Mouse (Mus musculus): ENCODE measurements around the gene Gh. TPM values are rescaled to one million over a fixed set of nuclear protein-coding genes. Genes with fewer than 3 reads are reported as not detected.

Gh gene
- polyA plus RNA-seq, 1 experiment: not detected

- TF ChIP-seq POLR2A (IDR thresholded peaks at IDR 0.05; ENCODE audit: insufficient read depth, low read length): no peak
- no peak for TF ChIP-seq EP300 (IDR thresholded peaks at IDR 0.05; ENCODE audit: insufficient read depth, low read depth, low read length)
- TF ChIP-seq CTCF (IDR thresholded peaks at IDR 0.05; ENCODE audit: low read depth, low read length): no peak
- no peaks in the 10 kb centered on the region for H3K36me3 ChIP-seq (ENCODE audit: control insufficient read depth, insufficient read depth, low read length, poor library complexity, severe bottlenecking)
- H3K9ac ChIP-seq (ENCODE audit: low read depth, poor library complexity, severe bottlenecking): no peak overlapping the region
- H3K4me1 ChIP-seq (ENCODE audit: control insufficient read depth, insufficient read depth, low read length): no peaks in the 10 kb centered on the region
- no peaks in the 10 kb centered on the region for H3K9me3 ChIP-seq (replicated peaks; ENCODE audit: control insufficient read depth, insufficient read depth, low read length, poor library complexity, severe bottlenecking)
- no peak overlapping the region for H3K27ac ChIP-seq (ENCODE audit: insufficient read depth, low read length)
- H3K4me3 ChIP-seq (ENCODE audit: low read depth, low read length): no peak overlapping the region
- H3K27me3 ChIP-seq (ENCODE audit: control insufficient read depth, insufficient read depth, low read length, poor library complexity, severe bottlenecking): no peaks in the 10 kb centered on the region
Observed at GRCm38 (mm10) chr11:106306758-106307157, 5.1 kb upstream of the Gh start.

GRCm38 (mm10) chr11:106306065-106306385 lies 4.4 kb upstream of the Gh start:
- Histone ChIP-seq H3K4me1 (ENCODE audit: control insufficient read depth, insufficient read depth, low read length) (no peaks in the 10 kb centered on the region), H3K9ac (ENCODE audit: low read depth, poor library complexity, severe bottlenecking) (no peak overlapping the region), H3K9me3 (replicated peaks; ENCODE audit: control insufficient read depth, insufficient read depth, low read length, poor library complexity, severe bottlenecking) (no peaks in the 10 kb centered on the region), H3K27ac (ENCODE audit: insufficient read depth, low read length) (no peak overlapping the region), H3K36me3 (ENCODE audit: control insufficient read depth, insufficient read depth, low read length, poor library complexity, severe bottlenecking) (no peaks in the 10 kb centered on the region), H3K4me3 (ENCODE audit: low read depth, low read length) (no peak overlapping the region), H3K27me3 (ENCODE audit: control insufficient read depth, insufficient read depth, low read length, poor library complexity, severe bottlenecking) (no peaks in the 10 kb centered on the region)
- TF ChIP-seq CTCF (IDR thresholded peaks at IDR 0.05; ENCODE audit: low read depth, low read length) (no peak), POLR2A (IDR thresholded peaks at IDR 0.05; ENCODE audit: insufficient read depth, low read length) (no peak), EP300 (IDR thresholded peaks at IDR 0.05; ENCODE audit: insufficient read depth, low read depth, low read length) (no peak)

GRCm38 (mm10) chr11:106305348-106306064 lies 3.8 kb upstream of the Gh start:
- Histone ChIP-seq H3K36me3 (ENCODE audit: control insufficient read depth, insufficient read depth, low read length, poor library complexity, severe bottlenecking) (no peaks in the 10 kb centered on the region), H3K9ac (ENCODE audit: low read depth, poor library complexity, severe bottlenecking) (no peak overlapping the region), H3K9me3 (replicated peaks; ENCODE audit: control insufficient read depth, insufficient read depth, low read length, poor library complexity, severe bottlenecking) (no peaks in the 10 kb centered on the region), H3K27me3 (ENCODE audit: control insufficient read depth, insufficient read depth, low read length, poor library complexity, severe bottlenecking) (no peaks in the 10 kb centered on the region), H3K4me3 (ENCODE audit: low read depth, low read length) (no peak overlapping the region), H3K27ac (ENCODE audit: insufficient read depth, low read length) (no peak overlapping the region), H3K4me1 (ENCODE audit: control insufficient read depth, insufficient read depth, low read length) (no peaks in the 10 kb centered on the region)
- TF ChIP-seq CTCF (IDR thresholded peaks at IDR 0.05; ENCODE audit: low read depth, low read length) (no peak), POLR2A (IDR thresholded peaks at IDR 0.05; ENCODE audit: insufficient read depth, low read length) (no peak), EP300 (IDR thresholded peaks at IDR 0.05; ENCODE audit: insufficient read depth, low read depth, low read length) (no peak)

- Histone ChIP-seq H3K36me3 (ENCODE audit: control insufficient read depth, insufficient read depth, low read length, poor library complexity, severe bottlenecking) (no peaks in the 10 kb centered on the region), H3K9me3 (replicated peaks; ENCODE audit: control insufficient read depth, insufficient read depth, low read length, poor library complexity, severe bottlenecking) (peaks cover 7% of the 10 kb centered on the region), H3K4me1 (ENCODE audit: control insufficient read depth, insufficient read depth, low read length) (no peaks in the 10 kb centered on the region), H3K9ac (ENCODE audit: low read depth, poor library complexity, severe bottlenecking) (no peak overlapping the region), H3K4me3 (ENCODE audit: low read depth, low read length) (no peak overlapping the region), H3K27ac (ENCODE audit: insufficient read depth, low read length) (no peak overlapping the region), H3K27me3 (ENCODE audit: control insufficient read depth, insufficient read depth, low read length, poor library complexity, severe bottlenecking) (no peaks in the 10 kb centered on the region)
- no peak for TF ChIP-seq POLR2A (IDR thresholded peaks at IDR 0.05; ENCODE audit: insufficient read depth, low read length)
- TF ChIP-seq CTCF (IDR thresholded peaks at IDR 0.05; ENCODE audit: low read depth, low read length): peak; percentile 85
Observed at GRCm38 (mm10) chr11:106302634-106303033, 969 bp upstream of the Gh start.

- Histone ChIP-seq H3K9ac (ENCODE audit: low read depth, poor library complexity, severe bottlenecking) (no peak overlapping the region), H3K4me1 (ENCODE audit: control insufficient read depth, insufficient read depth, low read length) (no peaks in the 10 kb centered on the region), H3K27me3 (ENCODE audit: control insufficient read depth, insufficient read depth, low read length, poor library complexity, severe bottlenecking) (no peaks in the 10 kb centered on the region), H3K27ac (ENCODE audit: insufficient read depth, low read length) (no peak overlapping the region), H3K36me3 (ENCODE audit: control insufficient read depth, insufficient read depth, low read length, poor library complexity, severe bottlenecking) (no peaks in the 10 kb centered on the region), H3K4me3 (ENCODE audit: low read depth, low read length) (no peak overlapping the region), H3K9me3 (replicated peaks; ENCODE audit: control insufficient read depth, insufficient read depth, low read length, poor library complexity, severe bottlenecking) (0 out of 2 replicates have a peak, but pooled peaks cover 2% of the 10 kb centered on the region)
- TF ChIP-seq EP300 (IDR thresholded peaks at IDR 0.05; ENCODE audit: insufficient read depth, low read depth, low read length): no peak
- no peak for TF ChIP-seq CTCF (IDR thresholded peaks at IDR 0.05; ENCODE audit: low read depth, low read length)
- no peak for TF ChIP-seq POLR2A (IDR thresholded peaks at IDR 0.05; ENCODE audit: insufficient read depth, low read length)
Observed at GRCm38 (mm10) chr11:106291861-106292260, 9.8 kb downstream of the Gh start.

- Histone ChIP-seq H3K36me3 (ENCODE audit: control insufficient read depth, insufficient read depth, low read length, poor library complexity, severe bottlenecking) (no peaks in the 10 kb centered on the region), H3K4me1 (ENCODE audit: control insufficient read depth, insufficient read depth, low read length) (no peaks in the 10 kb centered on the region), H3K27ac (ENCODE audit: insufficient read depth, low read length) (no peak overlapping the region), H3K9me3 (replicated peaks; ENCODE audit: control insufficient read depth, insufficient read depth, low read length, poor library complexity, severe bottlenecking) (0 out of 2 replicates have a peak, but pooled peaks cover 2% of the 10 kb centered on the region), H3K27me3 (ENCODE audit: control insufficient read depth, insufficient read depth, low read length, poor library complexity, severe bottlenecking) (no peaks in the 10 kb centered on the region), H3K9ac (ENCODE audit: low read depth, poor library complexity, severe bottlenecking) (no peak overlapping the region), H3K4me3 (ENCODE audit: low read depth, low read length) (no peak overlapping the region)
- TF ChIP-seq CTCF (IDR thresholded peaks at IDR 0.05; ENCODE audit: low read depth, low read length): no peak
- no peak for TF ChIP-seq EP300 (IDR thresholded peaks at IDR 0.05; ENCODE audit: insufficient read depth, low read depth, low read length)
- TF ChIP-seq POLR2A (IDR thresholded peaks at IDR 0.05; ENCODE audit: insufficient read depth, low read length): no peak
Observed at GRCm38 (mm10) chr11:106290376-106290775, 11.3 kb downstream of the Gh start.

Data from ES-Bruce4 (cell line).